Mouse (Mus musculus) limb, embryonic 15.5 days (tissue): ENCODE data around the gene Arrdc1. TPM values are rescaled to one million over a fixed set of nuclear protein-coding genes. Genes with fewer than 3 reads are reported as not detected.
"Not testable (repeated sequence)": the region's sequence is repeated elsewhere in the genome, so short reads cannot be mapped to it uniquely, and the experiment has no call there.

Experiments used
- ATAC-seq: fragments of 200-750 bp; cut with Nextera tagmentation; 2 replicates; pipeline ENCODE4 v1.8.0; 2017; ENCODE audit warnings: low read depth, moderate TSS enrichment; ENCODE audit not compliant: insufficient number of reproducible peaks, low FRiP score, low TSS enrichment
- H3K27ac ChIP-seq: fragments of 300-500 bp; sonication (generic); 2 replicates; pipeline ENCODE4 v1.5.1; 2015; ENCODE audit warnings: moderate library complexity, mild to moderate bottlenecking, inconsistent platforms
- H3K27me3 ChIP-seq: fragments of 300-500 bp; sonication (generic); 2 replicates; pipeline ENCODE4 v1.6.1; 2015; ENCODE audit warnings: inconsistent platforms
- H3K36me3 ChIP-seq: fragments of 300-500 bp; sonication (generic); 2 replicates; pipeline ENCODE4 v1.6.1; 2015; ENCODE audit warnings: inconsistent platforms
- H3K4me1 ChIP-seq: fragments of 300-500 bp; sonication (generic); 2 replicates; pipeline ENCODE4 v1.6.1; 2015; ENCODE audit warnings: inconsistent platforms
- H3K4me2 ChIP-seq: fragments of 300-500 bp; sonication (generic); 2 replicates; pipeline ENCODE4 v1.6.1; 2015; ENCODE audit warnings: mild to moderate bottlenecking, inconsistent platforms
- H3K4me3 ChIP-seq: fragments of 300-500 bp; sonication (generic); 2 replicates; pipeline ENCODE4 v1.5.1; 2015; ENCODE audit warnings: mild to moderate bottlenecking, inconsistent platforms
- H3K9ac ChIP-seq: fragments of 300-500 bp; sonication (generic); 2 replicates; pipeline ENCODE4 v1.6.1; 2015; ENCODE audit warnings: inconsistent platforms
- H3K9me3 ChIP-seq: fragments of 300-500 bp; sonication (generic); 2 replicates; pipeline ENCODE4 v1.6.1; 2016; ENCODE audit warnings: inconsistent platforms
- WGBS: fragments of 180-500 bp; shearing (Covaris S2); methylation state at CpG from one replicate; pipeline ENCODE4 v1.1.7; 2015; 5-methylcytosine and 5-hydroxymethylcytosine counted together
- polyA plus RNA-seq: library from polyadenylated mRNA; unstranded; fragments of >200 nt; fragmentation: Nextera tagmentation; extraction: Ambion mirVana; gene quantifications from 2 replicates; pipeline ENCODE4 v1.2.1, GENCODE M21; 2015

Arrdc1 gene
- polyA plus RNA-seq, 1 experiment from 2014 or later: 44.1 TPM

DNA sequence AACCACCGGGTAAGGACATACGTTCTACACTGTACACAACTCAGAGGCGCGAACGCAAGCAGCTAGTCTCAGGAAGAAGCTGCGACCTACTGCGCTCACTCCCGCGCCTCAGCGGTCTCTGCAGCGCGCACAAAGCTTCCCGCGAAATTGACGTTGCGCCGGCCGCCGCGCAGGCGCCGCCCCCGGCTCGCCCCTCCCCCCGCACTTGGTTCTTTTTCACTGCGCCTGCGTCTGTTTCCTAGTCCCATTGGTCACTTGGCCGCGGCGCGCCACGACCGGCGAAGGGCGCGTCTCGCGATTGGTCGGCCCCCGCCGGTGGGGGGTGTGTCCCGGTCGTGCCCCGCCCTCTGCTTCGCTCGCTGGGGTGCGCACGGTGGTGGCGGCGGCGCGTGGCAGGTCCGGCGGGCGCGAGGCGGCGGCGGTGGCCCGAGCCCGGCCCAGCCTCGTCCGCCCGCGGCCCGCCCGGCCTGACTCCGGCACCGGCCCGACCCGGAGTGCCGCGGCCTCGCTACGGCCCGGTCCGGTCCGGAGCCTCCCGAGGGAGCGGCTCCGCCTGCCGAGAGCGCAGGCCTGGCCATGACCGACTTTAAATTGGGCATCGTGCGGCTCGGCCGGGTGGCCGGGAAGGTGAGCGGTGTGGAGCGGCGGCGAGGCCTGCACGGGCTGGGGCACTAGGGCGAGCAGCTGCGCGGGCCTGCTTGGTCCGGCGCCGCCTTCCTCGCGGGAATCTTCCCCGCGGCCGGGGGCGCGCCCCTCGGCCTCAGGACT is 14.6 kb upstream of the Arrdc1 start, which contains the start of gene Zmynd19:
Zmynd19 (plus strand) TSS at position 372 of the 768 bp plus-strand sequence.
- under 1% methylated on average over 89 of the region's 108 CpGs for WGBS
- H3K9ac ChIP-seq: peak within 1 kb of the TSS; percentile 95
- peaks cover 29% of the 10 kb centered on the region for H3K36me3 ChIP-seq
- H3K4me2 ChIP-seq: peak within 1 kb of the TSS; percentile 84
- ATAC-seq: peak; percentile 95
- peaks cover 14% of the 10 kb centered on the region for H3K4me1 ChIP-seq
- peak within 1 kb of the TSS; percentile 100 for H3K4me3 ChIP-seq
- no peaks in the 10 kb centered on the region for H3K27me3 ChIP-seq
- no peaks in the 10 kb centered on the region for H3K9me3 ChIP-seq
- peak within 1 kb of the TSS; percentile 55; the same call in 1 of the 2 replicates for H3K27ac ChIP-seq

DNA sequence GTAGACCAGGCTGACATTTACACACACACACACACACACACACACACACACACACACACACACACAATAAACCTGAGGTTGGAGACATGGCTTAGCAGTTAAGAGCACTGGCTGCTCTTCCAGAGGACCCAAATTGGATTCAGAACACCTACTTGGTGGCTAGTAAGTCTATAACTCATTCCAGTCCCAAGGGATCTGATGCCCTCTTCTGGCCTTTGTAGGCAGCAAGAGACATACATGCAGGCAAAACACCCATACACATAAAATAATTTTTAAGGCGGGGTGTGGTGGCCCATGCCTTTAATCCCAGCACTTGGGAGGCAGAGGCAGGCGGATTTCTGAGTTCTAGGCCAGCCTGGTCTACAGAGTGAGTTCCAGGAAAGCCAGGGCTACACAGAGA is 9.3 kb upstream of the Arrdc1 start:
- WGBS: 49% methylated on average over 2 of the region's 2 CpGs
- not testable (repeated sequence) for ATAC-seq, H3K4me2 ChIP-seq, H3K36me3 ChIP-seq, H3K9ac ChIP-seq, H3K4me1 ChIP-seq, H3K9me3 ChIP-seq, H3K4me3 ChIP-seq, H3K27ac ChIP-seq, H3K27me3 ChIP-seq

DNA sequence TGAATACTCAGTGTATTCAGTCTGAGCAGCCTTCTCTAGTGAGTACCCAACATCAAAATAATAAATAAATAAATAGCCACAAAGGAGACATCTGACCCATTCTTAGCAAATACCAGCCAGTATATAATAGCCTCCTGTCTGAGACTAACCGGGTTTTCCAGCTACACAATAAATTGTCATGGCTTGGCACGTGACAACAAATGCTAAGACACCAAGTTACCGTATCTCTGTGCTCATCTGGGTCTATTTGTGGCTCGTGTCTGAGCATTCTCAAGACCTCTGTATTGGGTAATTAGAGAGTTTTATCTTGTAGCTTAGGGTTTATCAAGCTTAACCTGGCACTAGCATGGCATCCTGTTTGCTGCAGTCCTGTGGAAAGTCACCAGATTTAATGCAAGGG is 7.0 kb upstream of the Arrdc1 start:
- ATAC-seq: no peak
- WGBS: 66% methylated on average over 4 of the region's 4 CpGs
- no peaks in the 10 kb centered on the region for H3K4me1 ChIP-seq
- H3K9ac ChIP-seq: no peak overlapping the region
- H3K27me3 ChIP-seq: no peaks in the 10 kb centered on the region
- no peak overlapping the region for H3K4me3 ChIP-seq
- no peak overlapping the region for H3K4me2 ChIP-seq
- no peaks in the 10 kb centered on the region for H3K36me3 ChIP-seq
- H3K9me3 ChIP-seq: no peaks in the 10 kb centered on the region
- no peak overlapping the region for H3K27ac ChIP-seq

DNA sequence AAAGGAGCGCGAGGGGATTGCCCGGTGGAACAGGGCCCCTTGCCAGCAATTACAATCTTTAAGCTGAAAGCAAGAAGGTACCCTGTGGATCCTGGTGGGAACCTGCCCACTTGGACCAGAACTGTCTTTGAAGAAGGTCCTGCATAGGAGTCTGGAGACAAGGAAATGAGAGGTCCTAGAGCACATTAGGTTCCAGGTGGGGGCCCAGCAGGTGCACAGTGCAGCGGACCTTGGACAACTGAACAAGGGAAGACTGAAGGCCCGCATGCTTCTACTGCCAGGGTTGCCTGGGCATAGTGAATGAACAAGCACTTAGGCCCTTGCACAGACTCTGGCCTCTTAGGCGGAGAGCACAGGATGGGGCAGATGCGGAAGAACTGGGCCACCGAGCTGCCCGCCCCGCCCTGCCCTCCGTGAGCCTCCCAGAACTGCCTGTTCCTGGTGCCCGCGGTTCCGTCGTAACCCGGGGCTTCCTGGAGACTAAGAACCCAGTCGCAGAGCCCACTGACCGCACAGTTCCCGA is 550 bp downstream of the Arrdc1 start:
- Histone ChIP-seq H3K4me3 (peak overlapping the region; percentile 62), H3K27me3 (no peaks in the 10 kb centered on the region), H3K4me1 (peaks cover 20% of the 10 kb centered on the region), H3K9me3 (no peaks in the 10 kb centered on the region), H3K9ac (peak overlapping the region; percentile 66), H3K36me3 (no peaks in the 10 kb centered on the region), H3K4me2 (peak overlapping the region; percentile 93), H3K27ac (peak overlapping the region; percentile 69)
- WGBS: 4% methylated on average over 11 of the region's 19 CpGs
- ATAC-seq: peak; percentile 16

DNA sequence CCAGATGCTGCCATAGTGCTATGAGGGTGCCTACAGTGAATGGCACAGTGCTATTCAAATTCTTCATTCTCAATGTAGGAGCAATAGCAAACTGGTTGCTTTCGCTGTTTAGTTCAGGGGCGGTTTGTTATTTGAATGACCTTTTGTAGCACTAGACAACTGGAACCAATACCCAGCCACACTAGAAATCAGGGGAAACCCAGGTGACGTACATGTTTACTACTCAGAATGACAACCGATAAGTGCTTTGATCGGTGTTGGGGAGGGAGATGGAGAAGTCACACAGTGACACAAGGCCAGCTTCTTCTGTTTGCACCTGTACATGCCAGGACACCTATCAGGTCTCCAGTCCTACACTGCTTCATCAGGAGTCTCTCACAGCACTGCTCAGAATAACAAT is 5.5 kb downstream of the Arrdc1 start:
- H3K9me3 ChIP-seq: no peaks in the 10 kb centered on the region
- H3K27me3 ChIP-seq: no peaks in the 10 kb centered on the region
- peaks cover 13% of the 10 kb centered on the region; the same call in 1 of the 2 replicates for H3K36me3 ChIP-seq
- 92% methylated on average over 5 of the region's 5 CpGs for WGBS
- H3K4me3 ChIP-seq: no peak overlapping the region
- ATAC-seq: no peak
- H3K4me2 ChIP-seq: no peak overlapping the region
- H3K27ac ChIP-seq: no peak overlapping the region
- no peak overlapping the region for H3K9ac ChIP-seq
- H3K4me1 ChIP-seq: peaks cover 17% of the 10 kb centered on the region

DNA sequence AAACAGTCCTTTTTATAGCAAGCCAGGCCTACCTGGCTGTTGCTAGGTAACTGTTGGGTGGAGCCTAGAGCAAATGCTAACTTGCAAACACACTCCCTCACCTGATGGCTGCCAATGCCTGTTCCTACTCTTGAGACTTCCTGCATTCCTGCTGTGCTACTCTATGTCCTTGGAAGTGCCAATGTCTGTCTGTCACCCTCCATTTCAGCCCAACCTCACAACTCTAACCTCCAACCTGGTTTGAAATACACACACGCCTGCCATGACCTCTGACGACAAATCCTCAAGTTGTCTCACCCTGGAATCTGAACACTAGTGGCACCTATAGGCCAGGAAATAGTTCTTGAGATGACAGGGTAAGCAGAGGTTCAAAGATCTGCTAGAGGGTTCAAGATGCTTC is 5.9 kb downstream of the Arrdc1 start:
- no peak overlapping the region for H3K9ac ChIP-seq
- peaks cover 13% of the 10 kb centered on the region; the same call in 1 of the 2 replicates for H3K36me3 ChIP-seq
- no peak overlapping the region for H3K27ac ChIP-seq
- H3K27me3 ChIP-seq: no peaks in the 10 kb centered on the region
- no peak overlapping the region for H3K4me3 ChIP-seq
- H3K4me1 ChIP-seq: peaks cover 12% of the 10 kb centered on the region
- H3K4me2 ChIP-seq: no peak overlapping the region
- ATAC-seq: no peak
- H3K9me3 ChIP-seq: no peaks in the 10 kb centered on the region
- WGBS: 55% methylated on average over 2 of the region's 2 CpGs

DNA sequence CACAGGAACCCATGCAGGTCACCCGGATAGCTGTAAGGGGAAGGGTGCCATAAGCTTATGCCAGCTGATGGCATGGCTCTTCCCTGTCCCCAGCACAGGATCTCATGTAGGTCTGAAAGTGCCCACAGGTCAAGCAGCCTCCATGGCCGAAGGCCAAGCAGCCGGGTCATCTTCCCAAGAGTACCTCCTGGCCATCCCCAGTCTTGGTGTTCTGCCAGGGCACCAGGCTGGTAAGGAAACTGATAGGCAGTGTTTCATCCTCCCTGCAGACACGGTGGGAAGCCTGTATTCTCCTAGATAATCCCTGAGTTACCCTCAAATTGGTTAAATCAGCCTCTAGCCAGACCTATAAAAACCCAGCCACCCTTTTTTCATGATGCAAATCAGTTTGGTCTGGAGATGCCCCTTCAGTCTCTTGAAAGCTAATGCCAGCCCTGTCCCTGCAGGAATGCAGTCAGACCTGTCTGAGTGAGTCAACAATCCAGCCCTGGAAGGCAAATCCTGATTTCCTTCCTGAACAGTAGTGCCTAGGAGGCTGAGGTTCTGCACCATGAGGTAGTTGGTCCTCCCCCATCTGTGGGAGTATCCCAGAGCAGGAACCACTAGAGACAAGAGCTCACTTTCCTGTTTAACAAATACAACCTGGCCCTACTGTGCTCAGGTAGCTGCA is 7.1 kb downstream of the Arrdc1 start:
- Histone ChIP-seq H3K27me3 (no peaks in the 10 kb centered on the region), H3K4me2 (no peak overlapping the region), H3K36me3 (peaks cover 13% of the 10 kb centered on the region; the same call in 1 of the 2 replicates), H3K9ac (no peak overlapping the region), H3K4me3 (no peak overlapping the region), H3K27ac (no peak overlapping the region), H3K4me1 (peaks cover 9% of the 10 kb centered on the region; the same call in 1 of the 2 replicates), H3K9me3 (no peaks in the 10 kb centered on the region)
- WGBS: 62% methylated on average over 4 of the region's 4 CpGs
- no peak for ATAC-seq

DNA sequence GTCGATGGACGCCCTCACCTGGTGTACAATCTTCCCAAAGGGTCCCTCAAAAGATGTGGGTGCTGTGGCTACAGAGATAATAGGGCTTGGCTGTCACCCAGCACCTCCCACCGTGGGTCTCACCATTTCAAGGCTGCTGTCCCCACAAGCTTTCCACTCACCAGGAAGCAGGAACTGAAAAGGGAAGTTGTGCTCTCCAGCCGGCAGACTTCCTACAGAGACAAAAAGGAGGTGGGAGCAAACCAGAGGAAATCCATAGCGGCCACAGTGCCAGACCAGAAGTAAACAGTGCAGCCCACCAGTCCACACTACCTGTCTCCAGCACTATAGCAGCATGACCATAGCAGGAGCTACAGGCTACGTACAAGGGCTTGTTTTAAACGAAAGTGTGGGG is 8.1 kb downstream of the Arrdc1 start:
- Histone ChIP-seq H3K9ac (no peak overlapping the region), H3K27me3 (no peaks in the 10 kb centered on the region), H3K9me3 (no peaks in the 10 kb centered on the region), H3K27ac (no peak overlapping the region), H3K4me1 (peaks cover 9% of the 10 kb centered on the region; the same call in 1 of the 2 replicates), H3K4me3 (no peak overlapping the region), H3K4me2 (no peak overlapping the region), H3K36me3 (peaks cover 13% of the 10 kb centered on the region; the same call in 1 of the 2 replicates)
- 71% methylated on average over 7 of the region's 7 CpGs for WGBS
- ATAC-seq: no peak

DNA sequence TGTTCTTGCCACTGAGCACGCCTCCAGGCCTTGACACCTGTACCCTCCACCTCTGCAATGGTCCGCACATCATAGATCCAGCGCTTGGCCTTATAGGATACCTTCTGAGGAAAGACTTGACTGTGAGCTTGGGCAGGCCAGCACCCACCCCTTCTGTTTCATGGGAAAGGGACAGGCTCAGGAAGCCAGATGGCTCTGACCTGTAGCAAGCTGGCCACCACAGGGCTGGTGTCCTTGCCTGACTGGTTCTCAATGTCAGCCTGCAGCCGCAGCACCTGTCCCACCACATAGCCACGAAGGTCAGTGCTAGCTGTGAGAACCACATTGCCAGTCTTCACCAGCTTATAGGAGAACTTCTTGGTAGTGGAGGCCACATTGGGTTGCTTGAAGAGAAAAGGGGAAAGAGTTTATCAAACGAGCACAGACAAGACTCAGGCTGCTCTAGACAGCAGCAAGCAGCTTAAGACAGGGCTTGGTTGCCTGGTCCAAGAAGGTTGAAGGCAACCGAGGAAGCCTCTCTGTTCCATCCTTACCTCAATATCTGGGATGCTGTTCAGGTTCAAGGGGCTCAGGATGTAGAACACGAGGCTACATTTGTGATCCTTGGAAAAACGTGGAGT is 8.6 kb downstream of the Arrdc1 start:
- no peak overlapping the region for H3K4me3 ChIP-seq
- H3K9ac ChIP-seq: no peak overlapping the region
- no peaks in the 10 kb centered on the region for H3K9me3 ChIP-seq
- H3K27me3 ChIP-seq: no peaks in the 10 kb centered on the region
- no peak overlapping the region for H3K4me2 ChIP-seq
- no peak overlapping the region for H3K27ac ChIP-seq
- H3K36me3 ChIP-seq: peaks cover 13% of the 10 kb centered on the region; the same call in 1 of the 2 replicates
- WGBS: 80% methylated on average over 9 of the region's 9 CpGs
- peaks cover 9% of the 10 kb centered on the region; the same call in 1 of the 2 replicates for H3K4me1 ChIP-seq
- ATAC-seq: no peak

DNA sequence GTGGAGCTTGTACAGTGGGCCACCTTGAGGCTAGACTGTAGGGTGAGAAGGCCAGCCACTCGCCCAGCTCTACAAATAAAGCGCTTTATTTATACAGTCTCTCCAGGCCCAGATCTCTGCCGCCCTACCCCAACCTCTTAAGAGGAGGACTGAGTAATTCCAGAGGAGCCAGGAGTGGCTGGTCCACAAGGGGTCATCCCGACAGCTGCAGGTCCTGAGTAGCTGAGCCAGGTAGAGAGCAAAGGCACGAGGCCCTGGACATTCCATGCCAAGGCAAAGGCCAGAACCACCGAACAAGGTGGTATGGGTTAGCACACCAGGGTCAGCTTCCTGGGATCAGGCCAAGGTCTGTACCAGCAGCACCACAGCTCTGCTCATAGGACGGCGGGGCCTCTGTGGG is 9.8 kb downstream of the Arrdc1 start:
- Histone ChIP-seq H3K4me1 (peaks cover 9% of the 10 kb centered on the region; the same call in 1 of the 2 replicates), H3K9ac (no peak overlapping the region), H3K27me3 (no peaks in the 10 kb centered on the region), H3K4me2 (no peak overlapping the region), H3K27ac (no peak overlapping the region), H3K9me3 (no peaks in the 10 kb centered on the region), H3K36me3 (peaks cover 13% of the 10 kb centered on the region; the same call in 1 of the 2 replicates), H3K4me3 (no peak overlapping the region)
- WGBS: 84% methylated on average over 8 of the region's 8 CpGs
- no peak for ATAC-seq

DNA sequence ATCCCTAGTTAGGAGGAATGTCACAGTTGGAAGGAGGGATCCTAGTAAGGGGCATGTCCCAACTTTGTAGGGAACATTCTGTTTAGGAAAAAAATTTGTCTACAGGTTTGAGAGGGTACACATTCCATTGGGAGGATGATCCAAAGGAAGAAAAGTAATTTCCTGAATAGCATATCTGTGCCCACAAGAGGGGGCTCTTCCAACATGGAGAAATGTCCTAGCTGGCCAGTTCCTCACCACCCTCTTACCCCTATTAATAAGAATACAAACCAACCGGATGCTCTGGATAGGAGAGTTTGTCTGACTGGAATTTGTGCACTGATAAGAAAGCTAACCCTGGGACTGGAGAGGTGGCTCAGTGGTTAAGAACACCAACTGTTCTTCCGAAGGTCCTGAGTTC is 11.5 kb downstream of the Arrdc1 start:
- no peak overlapping the region for H3K9ac ChIP-seq
- WGBS: 51% methylated on average over 2 of the region's 2 CpGs
- no peaks in the 10 kb centered on the region for H3K9me3 ChIP-seq
- H3K4me1 ChIP-seq: peaks cover 5% of the 10 kb centered on the region; the same call in 1 of the 2 replicates
- no peaks in the 10 kb centered on the region for H3K27me3 ChIP-seq
- peaks cover 13% of the 10 kb centered on the region; the same call in 1 of the 2 replicates for H3K36me3 ChIP-seq
- no peak overlapping the region for H3K4me3 ChIP-seq
- ATAC-seq: no peak
- no peak overlapping the region for H3K27ac ChIP-seq
- H3K4me2 ChIP-seq: no peak overlapping the region
